Mouse (Mus musculus) intestine, embryonic 14.5 days (tissue): ENCODE measurements at regions not wholly inside any gene's neighbourhood (a gene's known extent, or its start where the extent isn't known, plus 50 kb on each side); places are given as distances from the start of the nearest gene placed in this dataset.

Source experiments
- ATAC-seq: fragments of 200-750 bp; cut with Nextera tagmentation; replicated peaks from 2 replicates; pipeline ENCODE4 v1.8.0; 2017; ENCODE audit warnings: low read depth, moderate number of reproducible peaks, moderate TSS enrichment, moderate library complexity; ENCODE audit not compliant: low FRiP score, low TSS enrichment
- DNase-seq: peaks from one replicate; pipeline ENCODE4 v3.0.0-alpha.2; 2018; ENCODE audit warnings: low spot score
- H3K27ac ChIP-seq: fragments of 300-500 bp; sonication (generic); 2 replicates; pipeline ENCODE4 v1.5.1; 2014; ENCODE audit warnings: low read depth, mild to moderate bottlenecking, control low read depth
- H3K27me3 ChIP-seq: fragments of 300-500 bp; sonication (generic); replicated peaks from 2 replicates; pipeline ENCODE4 v1.6.1; 2014; ENCODE audit warnings: low read length, control low read depth; ENCODE audit not compliant: control insufficient read depth, insufficient read depth
- H3K36me3 ChIP-seq: fragments of 300-500 bp; sonication (generic); 2 replicates; pipeline ENCODE4 v1.6.1; 2014; ENCODE audit warnings: low read length, control low read depth; ENCODE audit not compliant: control insufficient read depth, insufficient read depth
- H3K4me1 ChIP-seq: fragments of 300-500 bp; sonication (generic); replicated peaks from 2 replicates; pipeline ENCODE4 v1.6.1; 2014; ENCODE audit warnings: low read length, control low read depth, mixed read lengths; ENCODE audit not compliant: control insufficient read depth, insufficient read depth
- H3K4me2 ChIP-seq: fragments of 300-500 bp; sonication (generic); 2 replicates; pipeline ENCODE4 v1.6.1; 2014; ENCODE audit warnings: low read length
- H3K4me3 ChIP-seq: fragments of 300-500 bp; sonication (generic); 2 replicates; pipeline ENCODE4 v1.5.1; 2014; ENCODE audit warnings: low read depth, low read length, control low read depth, mixed read lengths
- H3K9ac ChIP-seq: fragments of 300-500 bp; sonication (generic); 2 replicates; pipeline ENCODE4 v1.6.1; 2014; ENCODE audit warnings: mild to moderate bottlenecking, low read length
- H3K9me3 ChIP-seq: fragments of 300-500 bp; sonication (generic); 2 replicates; pipeline ENCODE4 v1.6.1; 2016; ENCODE audit warnings: low read length, control low read depth; ENCODE audit not compliant: control insufficient read depth
- WGBS: fragments of 180-500 bp; shearing (Covaris S2); extraction: QIAGEN DNeasy Blood & Tissue Kit; methylation state at CpG from one replicate; pipeline ENCODE4 v1.1.7; 2014; 5-methylcytosine and 5-hydroxymethylcytosine counted together

GRCm38 (mm10) chr8:47769452-47769851, 52.5 kb upstream of the Cldn24 start:
- Histone ChIP-seq H3K4me3 (no peak overlapping the region), H3K27me3 (no peaks in the 10 kb centered on the region), H3K9ac (no peak overlapping the region), H3K4me2 (no peak overlapping the region), H3K9me3 (no peaks in the 10 kb centered on the region), H3K27ac (no peak overlapping the region), H3K36me3 (no peaks in the 10 kb centered on the region), H3K4me1 (peaks cover under 1% of the 10 kb centered on the region; the same call in 1 of the 2 replicates)
- DNase-seq (no peak), ATAC-seq (no peak)
- 85% methylated on average over 5 of the region's 5 CpGs for WGBS

- ATAC-seq (no peak), DNase-seq (no peak)
- Histone ChIP-seq H3K27ac (no peak overlapping the region), H3K4me3 (no peak overlapping the region), H3K27me3 (no peaks in the 10 kb centered on the region), H3K4me1 (peaks cover 8% of the 10 kb centered on the region; the same call in 1 of the 2 replicates), H3K36me3 (no peaks in the 10 kb centered on the region), H3K9me3 (no peaks in the 10 kb centered on the region), H3K9ac (no peak overlapping the region), H3K4me2 (no peak overlapping the region)
- 90% methylated on average over 8 of the region's 8 CpGs for WGBS
Observed at GRCm38 (mm10) chr8:47768751-47769150, 53.2 kb upstream of the Cldn24 start.

- Histone ChIP-seq H3K4me3 (no peak overlapping the region), H3K4me1 (peaks cover 12% of the 10 kb centered on the region; the same call in 1 of the 2 replicates), H3K36me3 (no peaks in the 10 kb centered on the region), H3K27ac (no peak overlapping the region), H3K4me2 (peak overlapping the region; percentile 7; the same call in 1 of the 2 replicates), H3K9me3 (no peaks in the 10 kb centered on the region), H3K27me3 (no peaks in the 10 kb centered on the region), H3K9ac (no peak overlapping the region)
- no peak for ATAC-seq
- DNase-seq, result no peak
- 61% methylated on average over 15 of the region's 15 CpGs for WGBS
Observed at GRCm38 (mm10) chr8:47764480-47764879, 50.7 kb upstream of the Cdkn2aip start.

- WGBS, result 43% methylated on average over 11 of the region's 11 CpGs
- DNase-seq, result no peak
Observed at GRCm38 (mm10) chr8:47764068-47764467, 50.3 kb upstream of the Cdkn2aip start.

More at GRCm38 (mm10) chr8:47764068-47764467, 50.3 kb upstream of the Cdkn2aip start:
- Histone ChIP-seq H3K4me1 (peaks cover 12% of the 10 kb centered on the region; the same call in 1 of the 2 replicates), H3K9ac (no peak overlapping the region), H3K4me3 (0 out of 2 replicates have a peak overlapping the region, but pooled peaks have one; percentile 4), H3K27me3 (no peaks in the 10 kb centered on the region), H3K36me3 (no peaks in the 10 kb centered on the region), H3K27ac (no peak overlapping the region), H3K4me2 (peak overlapping the region; percentile 7; the same call in 1 of the 2 replicates), H3K9me3 (no peaks in the 10 kb centered on the region)
- ATAC-seq, result no peak
